8 mouse cellular contexts compared by ENCODE assay signal in genomic region chr10:82622671-82623552, GRCm38 (mm10). TPM values are rescaled to one million over a fixed set of nuclear protein-coding genes. Genes with fewer than 3 reads are reported as not detected.
DNase-seq lines count a peak whose midpoint lies in the region; ATAC-seq and TF ChIP-seq lines count a peak whose summit lies in the region.

Gene 1190007I07Rik, minus strand, starts transcription at chr10:82623228.

- DNase-seq in G1E (ENCODE audit: low spot score): peak; percentile 60
- peak; percentile 90 to 92 for DNase-seq in cerebellum, adult 18-20 months
- DNase-seq in heart, postnatal 36 days: peak; percentile 89
- peak; percentile 76 to 84 for DNase-seq in layer of hippocampus, adult 2 months (ENCODE audit: low spot score in 2 of 2)
- DNase-seq in lung, embryonic 14.5 days: peak; percentile 97
- DNase-seq in thymus, adult 2 months: peak; percentile 82

- H3K36me3 ChIP-seq in G1E (replicated peaks): no peaks in the 10 kb centered on the region
- no peaks in the 10 kb centered on the region for H3K36me3 ChIP-seq in forebrain, embryonic 16.5 days (ENCODE audit: control insufficient read depth, insufficient read depth)
- H3K36me3 ChIP-seq in lung, embryonic 14.5 days (ENCODE audit: insufficient read depth): no peaks in the 10 kb centered on the region
- H3K36me3 ChIP-seq in thymus, adult 2 months (ENCODE audit: control insufficient read depth, insufficient read depth, low read length): no peaks in the 10 kb centered on the region

- peaks cover 9% of the 10 kb centered on the region for H3K4me1 ChIP-seq in G1E (ENCODE audit: insufficient read depth, low read depth, low read length)
- peaks cover 6% of the 10 kb centered on the region for H3K4me1 ChIP-seq in forebrain, embryonic 16.5 days (replicated peaks; ENCODE audit: control insufficient read depth, insufficient read depth, low read length)
- H3K4me1 ChIP-seq in lung, embryonic 14.5 days (ENCODE audit: insufficient read depth): no peaks in the 10 kb centered on the region
- H3K4me1 ChIP-seq in olfactory bulb, adult 2 months (ENCODE audit: control insufficient read depth, insufficient read depth, low read length): no peaks in the 10 kb centered on the region
- no peaks in the 10 kb centered on the region for H3K4me1 ChIP-seq in thymus, adult 2 months (replicated peaks; ENCODE audit: control insufficient read depth, insufficient read depth, low read length)

- peak within 1 kb of the TSS; percentile 77 for H3K9ac ChIP-seq in forebrain, embryonic 16.5 days (replicated peaks; ENCODE audit: low read depth, low read length)
- peak within 1 kb of the TSS; percentile 71 for H3K9ac ChIP-seq in lung, embryonic 14.5 days

- no peak for TF ChIP-seq CTCF in G1E (IDR thresholded peaks at IDR 0.05; ENCODE audit: low read depth, low read length)
- TF ChIP-seq CTCF in layer of hippocampus, adult 2 months (conservative IDR thresholded peaks at IDR 0.05): peak; percentile 49
- TF ChIP-seq CTCF in lung, embryonic 14.5 days (IDR thresholded peaks at IDR 0.05; ENCODE audit: low read depth): peak; percentile 43; the same call in 1 of the 2 replicates
- no peak for TF ChIP-seq CTCF in olfactory bulb, adult 2 months (IDR thresholded peaks at IDR 0.05; ENCODE audit: insufficient read depth, low read depth, low read length)
- TF ChIP-seq CTCF in thymus, adult 2 months (IDR thresholded peaks at IDR 0.05; ENCODE audit: borderline replicate concordance, control insufficient read depth, extremely low read depth, insufficient read depth, low read length, poor library complexity): no peak

- peak within 1 kb of the TSS; percentile 69 for H3K27ac ChIP-seq in forebrain, embryonic 16.5 days (ENCODE audit: low read length)
- peak within 1 kb of the TSS; percentile 89 for H3K27ac ChIP-seq in layer of hippocampus, adult 2 months
- H3K27ac ChIP-seq in lung, embryonic 14.5 days (ENCODE audit: low read depth): peak within 1 kb of the TSS; percentile 70
- H3K27ac ChIP-seq in olfactory bulb, adult 2 months (ENCODE audit: insufficient read depth, low read depth, low read length): peak within 1 kb of the TSS; percentile 86
- no peak within 1 kb of the TSS; the same call in 1 of the 2 replicates for H3K27ac ChIP-seq in thymus, adult 2 months (ENCODE audit: control insufficient read depth, insufficient read depth, low read length)

- peak within 1 kb of the TSS; percentile 70 for H3K4me2 ChIP-seq in forebrain, embryonic 16.5 days (ENCODE audit: low read length)
- H3K4me2 ChIP-seq in lung, embryonic 14.5 days: peak within 1 kb of the TSS; percentile 69

- 0 out of 2 replicates have a peak, but pooled peaks have one; percentile 22 for TF ChIP-seq POLR2A in olfactory bulb, adult 2 months (IDR thresholded peaks at IDR 0.05; ENCODE audit: insufficient read depth, low read depth, low read length)
- 0 out of 2 replicates have a peak, but pooled peaks have one; percentile 34 for TF ChIP-seq POLR2A in thymus, adult 2 months (IDR thresholded peaks at IDR 0.05; ENCODE audit: control insufficient read depth, extremely low read depth, insufficient read depth, low read length, poor library complexity)

- peak within 1 kb of the TSS; percentile 82 for H3K4me3 ChIP-seq in G1E (ENCODE audit: low read depth, low read length)
- peak within 1 kb of the TSS; percentile 59 for H3K4me3 ChIP-seq in forebrain, embryonic 16.5 days (replicated peaks; ENCODE audit: low read length)
- H3K4me3 ChIP-seq in layer of hippocampus, adult 2 months: peak within 1 kb of the TSS; percentile 87
- peak within 1 kb of the TSS; percentile 68 for H3K4me3 ChIP-seq in lung, embryonic 14.5 days (ENCODE audit: low read depth, low read length)
- H3K4me3 ChIP-seq in olfactory bulb, adult 2 months (ENCODE audit: insufficient read depth, low read depth, low read length): peak within 1 kb of the TSS; percentile 71
- H3K4me3 ChIP-seq in thymus, adult 2 months (ENCODE audit: control insufficient read depth, insufficient read depth, low read length): peak within 1 kb of the TSS; percentile 58

- intact Hi-C loops in heart, postnatal 36 days (cut with DNase I): no loop called here

- H3K27me3 ChIP-seq in G1E (ENCODE audit: insufficient read depth, low read length): no peaks in the 10 kb centered on the region
- no peaks in the 10 kb centered on the region for H3K27me3 ChIP-seq in forebrain, embryonic 16.5 days (replicated peaks; ENCODE audit: control insufficient read depth, insufficient read depth, low read length)
- H3K27me3 ChIP-seq in lung, embryonic 14.5 days (ENCODE audit: insufficient read depth, low read length): no peaks in the 10 kb centered on the region
- no peaks in the 10 kb centered on the region for H3K27me3 ChIP-seq in thymus, adult 2 months (ENCODE audit: control insufficient read depth, insufficient read depth, low read length)

- WGBS in forebrain, embryonic 16.5 days: 0% methylated on average over 56 of the region's 61 CpGs
- WGBS in lung, embryonic 14.5 days: under 1% methylated on average over 60 of the region's 61 CpGs
- under 1% methylated on average over 55 of the region's 61 CpGs for WGBS in olfactory bulb, adult 2 months
- WGBS in thymus, adult 2 months: under 1% methylated on average over 61 of the region's 61 CpGs

- no peaks in the 10 kb centered on the region for H3K9me3 ChIP-seq in G1E (replicated peaks)
- no peaks in the 10 kb centered on the region for H3K9me3 ChIP-seq in forebrain, embryonic 16.5 days (ENCODE audit: control insufficient read depth, low read length)
- H3K9me3 ChIP-seq in lung, embryonic 14.5 days (ENCODE audit: low read depth, low read length): no peaks in the 10 kb centered on the region

- ATAC-seq in G1E (ENCODE audit: extremely low read depth, insufficient number of reproducible peaks, low FRiP score, poor library complexity, severe bottlenecking): peak; percentile 66
- ATAC-seq in forebrain, embryonic 16.5 days: peak; percentile 86
- ATAC-seq in lung, embryonic 14.5 days (ENCODE audit: insufficient read depth): peak; percentile 92

RNA-seq across cellular contexts. Expression of gene 1190007I07Rik, which starts in this region (rescaled TPM):
- total RNA-seq in G1E (2014; fragmentation: Nextera tagmentation) (4.1 and 10.5 TPM in 2 replicates), G1E (2017) (54.8 and 55.8 TPM in 2 replicates)
- polyA plus RNA-seq in G1E (2012): 58.5 and 59.5 TPM in 2 replicates
- polyA plus RNA-seq in forebrain, embryonic 16.5 days (2015; fragmentation: Nextera tagmentation; extraction: Ambion mirVana): 30.5 and 35.9 TPM in 2 replicates
- total RNA-seq in heart, postnatal 36 days (2021): 10 to 100 TPM; 25.3 to 28.8 TPM
- 10 to 100 TPM; 21.7 to 23.1 TPM for total RNA-seq in layer of hippocampus, adult 2 months (2021)
- 34.6 and 35.6 TPM in 2 replicates for polyA plus RNA-seq in lung, embryonic 14.5 days (2014; fragmentation: Nextera tagmentation; extraction: Ambion mirVana)
- not detected in 2 replicates for polyA plus RNA-seq in olfactory bulb, adult 2 months (2012; ENCODE audit: insufficient read depth, insufficient read length, low replicate concordance, missing spikeins)
- 56.9 and 67.7 TPM in 2 replicates for polyA plus RNA-seq in thymus, adult 2 months (2012; rRNA removed)

Comparison
In these comparisons a context has a peak if more than half of its experiments do, and no peak if none do; other contexts are left out.
1. RNA of gene 1190007I07Rik (polyA plus RNA-seq): 58.5 to 59.5 TPM in G1E, 56.9 to 67.7 TPM in thymus, adult 2 months, 34.6 to 35.6 TPM in lung, embryonic 14.5 days and 30.5 to 35.9 TPM in forebrain, embryonic 16.5 days; not detected in olfactory bulb, adult 2 months; every median in the first group is over 10 times any median in the second.
2. CTCF ChIP-seq: peak in layer of hippocampus, adult 2 months (single experiment) and lung, embryonic 14.5 days (single experiment); none in G1E (single experiment), olfactory bulb, adult 2 months (single experiment) and thymus, adult 2 months (single experiment).
3. Peak in every context shown above with its lines, with median percentiles within 50 percentile points of each other: ATAC-seq, DNase-seq and H3K4me3 ChIP-seq.